Mouse (Mus musculus) heart, adult 2 months (tissue): Measurements from ENCODE around the gene Ssbp4.

ENCODE experiments used
- CTCF ChIP-seq: fragments of 200-600 bp; IDR thresholded peaks from 2 replicates; pipeline ENCODE4 v1.8.1; 2022; ENCODE audit warnings: antibody characterized with exemption, mild to moderate bottlenecking, moderate library complexity
- EP300 ChIP-seq: fragments of 200-500 bp; IDR thresholded peaks from 2 replicates; pipeline ENCODE4 v1.6.1; 2011; ENCODE audit warnings: low read depth, low read length, control low read depth; ENCODE audit not compliant: insufficient read depth
- POLR2A ChIP-seq: fragments of 200-500 bp; IDR thresholded peaks from 2 replicates; pipeline ENCODE4 v1.6.1; 2011; ENCODE audit warnings: mild to moderate bottlenecking, low read depth, low read length, control low read depth; ENCODE audit not compliant: insufficient read depth

DNA sequence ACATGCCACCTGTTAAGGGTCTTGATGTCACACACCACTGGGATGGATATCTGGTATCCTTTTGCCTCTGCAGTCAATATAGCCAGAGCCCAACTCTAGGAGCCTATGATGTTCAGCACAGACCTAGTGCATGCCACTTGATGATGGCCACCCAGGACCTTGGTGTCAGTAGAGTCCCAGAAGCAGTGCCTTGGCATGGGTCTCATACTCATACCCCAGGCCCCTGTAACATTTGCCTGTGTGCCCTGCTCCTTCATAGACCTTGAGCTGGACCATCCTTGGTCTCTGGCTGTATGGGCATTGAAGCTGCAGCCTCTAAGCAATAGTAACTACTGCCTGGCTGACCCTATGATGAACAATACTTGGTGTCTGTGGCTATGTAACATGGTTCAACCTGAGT lies 34.4 kb downstream of the Ssbp4 start:
- TF ChIP-seq POLR2A: no peak
- TF ChIP-seq CTCF: no peak
- TF ChIP-seq EP300: no peak
